Mouse (Mus musculus) stomach, embryonic 14.5 days (tissue): ENCODE measurements at regions not wholly inside any gene's neighbourhood (a gene's known extent, or its start where the extent isn't known, plus 50 kb on each side); places are given as distances from the start of the nearest gene placed in this dataset.
A peak's percentile ranks its signal among the peaks of the same experiment; 100 is the strongest.

Experiments used
- ATAC-seq: fragments of 200-750 bp; cut with Nextera tagmentation; 2 replicates; pipeline ENCODE4 v1.8.0; 2017; ENCODE audit warnings: low read depth, moderate TSS enrichment; ENCODE audit not compliant: insufficient number of reproducible peaks, insufficient read depth, low FRiP score
- H3K27ac ChIP-seq: fragments of 300-500 bp; sonication (generic); 2 replicates; pipeline ENCODE4 v1.5.1; 2014; ENCODE audit warnings: mild to moderate bottlenecking, low read length, moderate library complexity, mixed read lengths
- H3K27me3 ChIP-seq: fragments of 300-500 bp; sonication (generic); 2 replicates; pipeline ENCODE4 v1.6.1; 2014; ENCODE audit warnings: low read length, control low read depth, mixed read lengths; ENCODE audit not compliant: control insufficient read depth, insufficient read depth
- H3K36me3 ChIP-seq: fragments of 300-500 bp; sonication (generic); 2 replicates; pipeline ENCODE4 v1.6.1; 2014; ENCODE audit warnings: mild to moderate bottlenecking, control low read depth, low read length, moderate library complexity, mixed read lengths; ENCODE audit not compliant: control insufficient read depth, insufficient read depth
- H3K4me1 ChIP-seq: fragments of 300-500 bp; sonication (generic); 2 replicates; pipeline ENCODE4 v1.6.1; 2014; ENCODE audit warnings: low read length, control low read depth, mixed read lengths; ENCODE audit not compliant: control insufficient read depth, insufficient read depth
- H3K4me2 ChIP-seq: fragments of 300-500 bp; sonication (generic); replicated peaks from 2 replicates; pipeline ENCODE4 v1.6.1; 2014; ENCODE audit warnings: low read depth, low read length, control low read depth
- H3K4me3 ChIP-seq: fragments of 300-500 bp; sonication (generic); 2 replicates; pipeline ENCODE4 v1.5.1; 2014; ENCODE audit warnings: low read depth, low read length, control low read depth
- H3K9ac ChIP-seq: fragments of 300-500 bp; sonication (generic); replicated peaks from 2 replicates; pipeline ENCODE4 v1.6.1; 2014; ENCODE audit warnings: low read depth, mild to moderate bottlenecking, control low read depth, low read length, moderate library complexity, mixed read lengths
- H3K9me3 ChIP-seq: fragments of 300-500 bp; sonication (generic); 2 replicates; pipeline ENCODE4 v1.6.1; 2016; ENCODE audit warnings: low read depth, low read length, control low read depth; ENCODE audit not compliant: control insufficient read depth
- WGBS: fragments of 180-500 bp; shearing (Covaris S2); extraction: QIAGEN DNeasy Blood & Tissue Kit; methylation state at CpG from one replicate; pipeline ENCODE4 v1.1.7; 2014; 5-methylcytosine and 5-hydroxymethylcytosine counted together

DNA sequence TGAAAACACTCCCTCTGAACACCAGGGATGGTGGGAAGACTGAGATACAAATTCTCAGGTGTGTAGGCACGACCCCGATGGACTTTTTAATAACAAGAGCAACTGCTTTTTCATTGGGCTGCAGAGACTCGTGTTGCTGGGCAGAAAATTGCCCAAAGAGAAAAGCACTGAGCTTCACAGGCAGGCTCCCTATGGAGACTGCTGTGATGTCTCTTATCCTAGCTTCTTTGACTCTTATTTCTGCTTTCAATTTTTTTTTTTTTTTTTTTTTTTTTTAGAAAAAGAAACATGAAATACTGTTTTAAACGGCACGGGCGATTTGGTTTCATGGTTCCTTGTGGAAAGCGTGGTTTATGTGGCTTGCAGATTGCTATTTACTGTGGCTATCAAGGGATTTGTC is 522.8 kb upstream of the Fam174a start:
- 50% methylated on average over 7 of the region's 7 CpGs for WGBS
- no peaks in the 10 kb centered on the region for H3K9me3 ChIP-seq
- H3K4me3 ChIP-seq: no peak overlapping the region
- no peaks in the 10 kb centered on the region for H3K27me3 ChIP-seq
- no peak overlapping the region for H3K27ac ChIP-seq
- no peaks in the 10 kb centered on the region for H3K4me1 ChIP-seq
- ATAC-seq: no peak
- H3K4me2 ChIP-seq: no peak overlapping the region
- H3K36me3 ChIP-seq: no peaks in the 10 kb centered on the region
- H3K9ac ChIP-seq: no peak overlapping the region

DNA sequence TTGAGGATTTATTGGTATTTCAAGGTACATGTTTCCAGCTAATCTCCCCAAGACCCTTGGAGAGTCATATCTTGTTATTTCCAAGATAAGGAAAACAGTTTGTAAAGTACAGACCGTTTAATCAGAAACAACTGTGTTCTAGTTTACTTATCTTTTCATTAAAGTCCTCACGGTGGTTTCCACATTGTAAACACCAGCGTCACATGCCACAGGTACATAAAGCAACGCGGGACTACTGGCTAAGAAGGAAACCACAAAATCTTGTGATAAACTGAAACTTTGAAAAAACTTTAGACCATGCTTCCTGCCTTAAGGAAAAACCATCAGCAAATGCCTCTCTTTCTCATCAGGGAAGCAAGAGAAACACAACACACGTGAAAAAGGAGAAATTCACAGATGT is 522.4 kb upstream of the Fam174a start:
- WGBS: 38% methylated on average over 6 of the region's 6 CpGs
- no peaks in the 10 kb centered on the region for H3K9me3 ChIP-seq
- no peaks in the 10 kb centered on the region for H3K27me3 ChIP-seq

DNA sequence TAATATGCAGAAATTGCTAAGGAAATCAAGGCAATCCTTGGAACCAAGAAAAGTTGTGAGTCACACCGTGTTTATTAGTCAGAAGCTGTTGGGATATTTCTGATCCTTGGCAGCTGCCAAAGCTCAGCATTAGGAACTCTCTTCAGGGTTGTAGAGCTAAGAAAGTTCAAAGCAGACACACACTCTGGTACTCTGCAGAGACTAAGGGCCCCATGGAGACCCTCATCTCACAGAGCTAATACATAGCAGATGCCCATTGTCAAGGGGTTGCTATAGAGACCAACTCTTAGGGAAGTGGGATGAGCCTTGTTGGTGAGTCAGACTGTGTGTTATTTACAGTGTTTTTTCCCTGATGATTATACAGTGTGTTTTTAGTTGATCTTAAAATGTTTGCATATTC is 517.4 kb upstream of the Fam174a start:
- 0 out of 2 replicates have a peak, but pooled peaks have one; percentile 37 for ATAC-seq
- Histone ChIP-seq H3K27ac (no peak overlapping the region), H3K4me2 (no peak overlapping the region), H3K27me3 (no peaks in the 10 kb centered on the region), H3K4me1 (no peaks in the 10 kb centered on the region), H3K4me3 (no peak overlapping the region), H3K9ac (no peak overlapping the region), H3K36me3 (no peaks in the 10 kb centered on the region), H3K9me3 (no peaks in the 10 kb centered on the region)
- 59% methylated on average over 1 of the region's 1 CpGs for WGBS

More for the DNA sequence above, 522.4 kb upstream of the Fam174a start:
- Histone ChIP-seq H3K4me2 (no peak overlapping the region), H3K4me3 (no peak overlapping the region), H3K9ac (no peak overlapping the region), H3K27ac (no peak overlapping the region), H3K4me1 (no peaks in the 10 kb centered on the region), H3K36me3 (no peaks in the 10 kb centered on the region)
- no peak for ATAC-seq

DNA sequence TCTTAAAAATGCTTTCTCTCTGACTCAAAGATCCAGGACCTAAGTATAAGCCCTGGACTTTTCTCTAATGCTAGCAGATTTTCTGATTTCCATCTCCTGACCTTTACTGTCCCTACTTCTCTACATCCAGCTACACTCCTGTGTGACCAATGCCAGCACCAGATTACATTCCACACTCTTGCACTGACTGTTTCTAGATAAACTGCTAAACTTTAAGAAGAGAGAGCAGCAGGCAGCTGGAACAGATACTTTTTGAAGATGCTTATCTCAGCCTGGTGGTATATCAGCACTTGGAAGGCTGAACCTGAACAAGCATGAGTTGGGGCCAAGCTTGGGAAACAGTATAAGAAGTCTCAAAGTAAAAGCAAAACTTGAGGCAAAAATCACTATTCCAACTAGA is 509.7 kb upstream of the Fam174a start:
- H3K4me3 ChIP-seq: no peak overlapping the region
- H3K9ac ChIP-seq: no peak overlapping the region
- no peak overlapping the region for H3K27ac ChIP-seq
- ATAC-seq: no peak
- H3K27me3 ChIP-seq: no peaks in the 10 kb centered on the region
- H3K4me2 ChIP-seq: no peak overlapping the region
- H3K9me3 ChIP-seq: no peaks in the 10 kb centered on the region
- no peaks in the 10 kb centered on the region for H3K4me1 ChIP-seq
- H3K36me3 ChIP-seq: no peaks in the 10 kb centered on the region

DNA sequence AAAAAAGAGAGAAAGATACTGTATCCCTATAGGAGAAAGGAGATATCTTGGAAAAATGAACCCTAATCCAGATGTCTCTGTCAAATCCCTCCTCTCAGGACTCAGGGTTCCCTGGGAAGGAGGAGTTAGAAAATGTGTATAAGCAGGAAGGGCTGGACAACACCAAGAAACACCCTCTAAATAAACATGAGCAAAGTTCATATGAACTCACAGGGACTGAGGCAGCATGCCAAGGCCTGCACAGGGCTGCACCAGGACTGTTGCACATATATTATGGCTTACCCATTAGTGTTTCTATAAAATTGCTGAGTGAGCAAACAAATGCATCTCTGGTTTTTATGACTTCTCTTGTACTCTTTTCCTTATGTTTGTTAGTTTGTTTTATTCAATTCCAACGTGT is 508.5 kb upstream of the Fam174a start:
- no peaks in the 10 kb centered on the region for H3K4me1 ChIP-seq
- H3K4me3 ChIP-seq: no peak overlapping the region
- H3K27me3 ChIP-seq: no peaks in the 10 kb centered on the region
- H3K9ac ChIP-seq: no peak overlapping the region
- ATAC-seq: peak; percentile 61; the same call in 1 of the 2 replicates
- no peaks in the 10 kb centered on the region for H3K36me3 ChIP-seq
- H3K9me3 ChIP-seq: no peaks in the 10 kb centered on the region
- H3K4me2 ChIP-seq: no peak overlapping the region
- WGBS: 53% methylated on average over 1 of the region's 1 CpGs
- H3K27ac ChIP-seq: no peak overlapping the region

DNA sequence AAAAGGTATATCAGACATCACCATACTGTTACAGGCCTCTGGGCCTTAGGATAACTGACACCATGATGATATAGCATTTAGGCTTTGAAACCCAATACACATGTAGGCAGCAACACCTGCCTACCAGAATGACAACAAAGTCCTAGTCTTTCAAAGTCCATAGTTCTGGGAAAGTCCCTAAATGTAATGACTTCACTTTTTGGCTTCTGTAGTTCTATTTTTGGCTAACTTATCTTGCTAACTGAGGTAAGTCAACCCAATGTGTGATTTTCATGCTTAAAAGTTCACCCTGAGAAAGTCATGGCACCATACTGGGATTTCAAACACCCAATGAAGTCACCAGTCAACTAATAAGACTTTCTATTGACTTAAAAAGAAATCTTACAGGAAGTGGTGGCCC is 485.8 kb upstream of the Fam174a start:
- H3K4me2 ChIP-seq: no peak overlapping the region
- no peak for ATAC-seq
- H3K27me3 ChIP-seq: no peaks in the 10 kb centered on the region
- H3K4me1 ChIP-seq: no peaks in the 10 kb centered on the region
- H3K36me3 ChIP-seq: no peaks in the 10 kb centered on the region
- no peak overlapping the region for H3K27ac ChIP-seq
- no peak overlapping the region for H3K9ac ChIP-seq
- H3K4me3 ChIP-seq: no peak overlapping the region
- H3K9me3 ChIP-seq: no peaks in the 10 kb centered on the region

DNA sequence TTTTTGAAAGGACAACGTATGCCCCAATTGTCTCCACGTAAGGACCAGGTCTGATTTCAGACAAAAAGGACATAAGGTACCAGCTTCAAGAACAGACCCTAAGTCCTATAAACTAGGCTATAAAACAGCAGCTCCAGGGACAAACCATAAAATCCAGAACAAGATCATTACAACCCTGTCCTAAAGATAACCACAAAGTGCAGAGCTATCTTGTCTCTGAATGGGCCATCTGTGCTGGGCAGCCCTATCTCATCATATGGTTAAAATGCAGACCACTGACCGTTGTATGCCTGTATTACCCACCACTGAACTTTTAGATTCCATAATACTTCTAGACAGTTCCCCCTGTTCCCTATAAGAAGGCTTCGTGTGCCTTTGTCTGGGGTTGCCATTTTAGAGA is 477.4 kb upstream of the Fam174a start:
- no peaks in the 10 kb centered on the region for H3K27me3 ChIP-seq
- ATAC-seq: no peak
- whole genome bisulfite sequencing: 91% methylated on average over 4 of the region's 4 CpGs
- H3K4me3 ChIP-seq: no peak overlapping the region
- H3K27ac ChIP-seq: no peak overlapping the region
- H3K9me3 ChIP-seq: no peaks in the 10 kb centered on the region
- H3K4me2 ChIP-seq: no peak overlapping the region
- no peak overlapping the region for H3K9ac ChIP-seq
- H3K4me1 ChIP-seq: no peaks in the 10 kb centered on the region
- no peaks in the 10 kb centered on the region for H3K36me3 ChIP-seq

DNA sequence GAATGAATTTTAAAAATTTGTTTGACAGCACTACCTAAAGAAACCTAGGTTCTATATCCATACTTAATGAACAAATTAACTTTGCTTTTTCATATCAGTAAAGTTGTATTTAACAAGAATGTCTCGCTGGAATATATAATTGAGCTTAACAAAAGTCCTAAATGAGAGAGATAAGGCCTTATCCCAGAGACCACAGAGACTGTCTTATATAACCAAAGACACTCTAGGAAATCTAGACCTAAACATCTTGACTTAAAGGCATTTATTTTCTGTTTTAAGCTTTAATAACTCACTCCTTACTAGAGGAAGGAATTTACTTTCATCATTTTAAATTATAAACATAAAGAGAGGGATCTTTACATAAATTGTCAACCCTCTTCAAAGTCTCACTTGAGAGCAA is 461.9 kb upstream of the Fam174a start:
- 44% methylated on average over 1 of the region's 1 CpGs for WGBS
- no peak for ATAC-seq

DNA sequence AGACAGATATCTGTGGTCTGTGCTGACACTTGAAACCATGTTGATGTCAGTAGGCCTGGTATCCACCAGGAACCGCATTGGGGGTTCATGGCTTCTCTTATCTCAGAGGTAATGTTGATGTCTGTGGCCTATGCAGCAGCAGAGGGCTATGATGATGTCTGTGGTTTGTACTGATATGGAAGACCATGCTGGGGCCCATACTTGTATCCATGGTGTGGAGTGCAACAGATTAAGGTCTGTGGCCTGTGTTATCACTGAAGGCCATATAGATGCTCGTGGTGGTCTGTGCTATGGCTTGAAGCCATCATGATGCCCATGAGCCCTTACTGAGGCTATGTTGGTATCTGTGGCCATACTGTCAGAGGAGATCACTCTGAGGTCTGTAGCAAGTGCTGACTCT is 455.0 kb upstream of the Fam174a start:
- no peak overlapping the region for H3K9ac ChIP-seq
- WGBS: 85% methylated on average over 2 of the region's 2 CpGs
- H3K4me1 ChIP-seq: no peaks in the 10 kb centered on the region
- H3K9me3 ChIP-seq: no peaks in the 10 kb centered on the region
- no peak overlapping the region for H3K27ac ChIP-seq
- H3K27me3 ChIP-seq: no peaks in the 10 kb centered on the region
- no peak for ATAC-seq
- no peak overlapping the region for H3K4me2 ChIP-seq
- no peaks in the 10 kb centered on the region for H3K36me3 ChIP-seq
- H3K4me3 ChIP-seq: no peak overlapping the region

More for the DNA sequence above, 461.9 kb upstream of the Fam174a start:
- H3K9me3 ChIP-seq: no peaks in the 10 kb centered on the region
- no peak overlapping the region for H3K9ac ChIP-seq
- H3K4me1 ChIP-seq: no peaks in the 10 kb centered on the region
- no peaks in the 10 kb centered on the region for H3K27me3 ChIP-seq
- H3K36me3 ChIP-seq: no peaks in the 10 kb centered on the region
- H3K4me3 ChIP-seq: no peak overlapping the region
- no peak overlapping the region for H3K27ac ChIP-seq
- no peak overlapping the region for H3K4me2 ChIP-seq
